Mouse (Mus musculus): ENCODE data around the gene Myb.
"Not testable (repeated sequence)": the region's sequence is repeated elsewhere in the genome, so short reads cannot be mapped to it uniquely, and the experiment has no call there.

Gene Myb

DNA sequence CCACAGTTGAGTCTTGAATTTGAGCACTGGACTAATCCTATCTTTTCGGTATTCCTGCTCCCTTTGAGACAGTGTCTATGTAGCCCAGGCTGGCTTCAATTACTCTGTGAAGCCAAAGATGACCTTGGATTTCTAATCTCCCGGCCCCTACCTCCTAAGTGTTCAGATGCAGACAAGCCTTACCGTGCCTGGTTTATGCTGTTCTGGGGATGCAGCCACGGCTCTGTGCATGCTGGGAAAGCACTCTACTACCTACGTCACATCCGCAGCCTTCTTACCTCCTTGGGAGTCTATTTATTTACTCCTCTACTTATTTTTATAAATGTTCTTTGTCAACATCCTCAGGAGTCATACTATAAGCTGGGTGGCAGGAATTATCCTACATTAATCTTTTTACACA is 7.1 kb upstream of the Myb start:
- DNase-seq = no peak

DNA sequence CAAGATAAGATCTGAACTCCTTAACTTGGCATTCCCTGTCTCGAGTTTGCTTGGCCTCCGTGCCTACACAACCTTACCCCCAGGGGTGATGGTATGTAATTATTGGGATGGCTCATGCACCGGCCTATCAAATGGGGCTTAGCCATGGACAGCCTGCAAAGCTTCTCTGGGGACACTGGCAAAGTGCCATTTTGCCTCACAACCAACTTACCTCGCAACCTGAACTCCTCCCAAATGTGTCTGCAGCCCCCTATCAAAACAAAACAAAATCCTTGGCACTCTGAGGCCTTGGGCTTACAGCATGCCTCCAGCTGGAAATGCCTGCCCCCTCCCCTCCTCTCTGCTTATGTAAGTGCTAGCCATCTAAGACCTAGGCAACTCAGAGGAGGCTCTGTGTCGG is 6.4 kb upstream of the Myb start:
- DNase-seq = no peak

GRCm38 (mm10) chr10:21165411-21165810 is 4.6 kb upstream of the Myb start:
- DNase-seq = no peak

GRCm38 (mm10) chr10:21162124-21162523 is 1.3 kb upstream of the Myb start:
- DNase-seq = no peak

DNA sequence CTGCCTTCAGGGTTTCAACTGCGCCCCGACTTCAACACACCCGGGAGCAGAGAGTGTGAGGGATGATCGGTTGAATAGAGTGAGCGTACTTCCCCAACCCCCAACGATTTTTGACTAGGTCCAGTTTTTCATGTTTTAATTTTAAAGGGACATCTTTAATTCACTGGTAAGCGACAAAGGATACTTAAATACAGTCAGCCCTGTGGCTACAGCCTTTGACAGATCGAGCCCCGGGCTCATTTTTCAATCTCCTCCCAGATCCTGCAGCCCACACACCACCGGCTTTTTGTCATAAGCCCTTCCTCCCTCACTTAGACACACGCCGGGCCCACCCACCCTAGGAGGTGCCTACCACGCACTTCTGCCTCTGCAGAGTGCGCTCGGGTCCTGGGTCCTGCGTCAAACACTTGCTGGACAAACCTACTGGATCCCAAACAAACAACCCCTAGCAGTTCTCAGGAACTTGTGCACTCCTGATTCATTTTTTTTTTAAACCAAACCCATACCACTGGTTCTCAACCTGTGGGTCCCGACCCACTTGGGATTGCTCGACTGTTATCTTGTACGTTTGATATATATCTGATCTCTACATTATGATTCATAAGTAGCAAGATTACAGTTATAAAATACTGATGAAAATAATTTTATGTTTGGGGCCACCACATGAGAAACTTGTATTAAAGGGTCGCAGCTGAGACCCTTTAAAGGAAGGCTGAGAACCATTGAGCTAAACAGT is 743 bp upstream of the Myb start:
- DNase-seq = no peak

GRCm38 (mm10) chr10:21159697-21160394 is 938 bp downstream of the Myb start:
- peak; percentile 18 for DNase-seq

DNA sequence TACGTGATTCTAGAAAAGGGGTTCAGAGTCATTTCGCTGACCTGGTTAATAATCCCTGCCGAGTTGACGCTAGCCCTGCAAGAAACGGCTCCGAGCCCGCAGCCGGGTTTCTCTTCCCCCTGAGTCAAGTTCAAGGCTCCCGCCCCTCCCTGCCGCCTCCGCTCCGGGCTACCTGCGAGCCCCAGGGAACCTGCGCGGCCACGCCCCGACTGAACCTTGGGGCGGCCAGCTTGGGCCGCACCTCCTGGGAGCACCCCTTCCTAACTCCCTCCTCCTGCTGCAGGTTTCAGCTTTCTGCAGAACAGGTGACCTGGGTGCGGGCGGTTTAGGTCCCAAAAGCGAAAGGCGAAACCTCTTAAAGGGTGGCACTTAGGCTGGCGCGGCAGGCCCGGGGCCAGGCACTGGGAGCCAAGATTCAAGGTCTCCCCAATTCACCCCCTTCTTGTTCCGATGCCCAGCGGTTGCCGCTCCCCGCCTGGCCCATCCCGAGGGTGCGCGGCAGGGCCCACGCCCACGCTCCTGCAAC is 1.8 kb downstream of the Myb start:
- DNase-seq = no peak

- DNase-seq = peak; percentile 26
Measured at GRCm38 (mm10) chr10:21158111-21158917, 2.5 kb downstream of the Myb start.

GRCm38 (mm10) chr10:21156953-21157499 is 3.8 kb downstream of the Myb start:
- no peak for DNase-seq

- DNase-seq = no peak
Measured at GRCm38 (mm10) chr10:21156416-21156815, 4.4 kb downstream of the Myb start.

GRCm38 (mm10) chr10:21154927-21155326 is 5.9 kb downstream of the Myb start:
- DNase-seq = no peak

- DNase-seq = no peak
Measured at GRCm38 (mm10) chr10:21153433-21153832, 7.4 kb downstream of the Myb start.

GRCm38 (mm10) chr10:21152812-21153211 is 8.0 kb downstream of the Myb start:
- no peak for DNase-seq

DNA sequence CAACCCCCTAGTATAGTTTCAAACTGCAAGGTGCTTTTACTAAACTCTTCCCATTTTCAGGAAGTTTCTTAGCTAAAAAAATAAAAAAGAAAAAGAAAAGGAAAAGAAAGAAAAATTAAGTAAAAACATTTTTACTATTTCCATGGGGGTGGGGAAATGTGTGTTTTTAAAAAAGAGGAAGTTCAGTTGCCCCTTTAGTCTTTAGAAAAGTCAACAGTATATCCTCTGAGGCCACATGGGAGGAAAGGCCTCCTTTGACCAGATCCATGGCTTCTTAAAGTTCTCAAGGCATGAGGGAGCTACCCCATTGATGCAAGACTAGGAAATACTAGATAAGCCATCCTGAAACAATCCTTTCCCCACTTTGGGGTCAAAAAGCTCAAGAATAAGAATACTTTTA is 9.5 kb downstream of the Myb start:
- DNase-seq = no peak

DNA sequence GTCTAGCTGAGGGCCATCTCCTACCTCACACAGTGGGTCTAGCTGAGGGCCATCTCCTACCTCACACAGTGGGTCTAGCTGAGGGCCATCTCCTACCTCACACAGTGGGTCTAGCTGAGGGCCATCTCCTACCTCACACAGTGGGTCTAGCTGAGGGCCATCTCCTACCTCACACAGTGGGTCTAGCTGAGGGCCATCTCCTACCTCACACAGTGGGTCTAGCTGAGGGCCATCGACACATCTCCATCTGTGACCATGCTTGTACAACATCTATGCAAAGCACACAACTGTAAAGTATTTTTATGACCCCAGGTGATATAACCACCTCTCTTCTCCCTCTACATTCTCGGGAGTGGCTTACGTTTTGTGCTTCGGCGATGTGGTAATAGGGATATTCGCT is 10.8 kb downstream of the Myb start:
- DNase-seq = not testable (repeated sequence)

- no peak for DNase-seq
Measured at GRCm38 (mm10) chr10:21146719-21147118, 14.1 kb downstream of the Myb start.

DNA sequence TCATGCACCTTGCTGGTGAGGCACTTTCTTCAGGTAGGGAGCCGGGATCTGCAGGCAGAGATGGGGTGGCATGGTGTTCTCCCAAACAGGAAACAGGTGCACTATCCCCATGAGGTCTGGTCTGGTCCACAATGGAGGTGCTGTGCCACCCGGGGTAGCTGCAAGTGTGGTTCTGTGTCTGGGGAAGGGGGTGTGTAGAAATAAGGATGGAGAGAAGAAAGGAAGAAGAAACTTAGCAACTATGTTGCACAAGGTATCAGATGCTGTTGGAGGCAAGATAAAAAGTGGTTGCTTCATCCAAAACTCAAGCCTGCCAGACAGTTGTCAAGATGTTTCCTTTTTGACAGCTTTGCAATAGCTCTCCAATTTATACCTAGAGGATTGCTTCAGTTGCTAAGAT is 14.5 kb downstream of the Myb start:
- no peak for DNase-seq

DNA sequence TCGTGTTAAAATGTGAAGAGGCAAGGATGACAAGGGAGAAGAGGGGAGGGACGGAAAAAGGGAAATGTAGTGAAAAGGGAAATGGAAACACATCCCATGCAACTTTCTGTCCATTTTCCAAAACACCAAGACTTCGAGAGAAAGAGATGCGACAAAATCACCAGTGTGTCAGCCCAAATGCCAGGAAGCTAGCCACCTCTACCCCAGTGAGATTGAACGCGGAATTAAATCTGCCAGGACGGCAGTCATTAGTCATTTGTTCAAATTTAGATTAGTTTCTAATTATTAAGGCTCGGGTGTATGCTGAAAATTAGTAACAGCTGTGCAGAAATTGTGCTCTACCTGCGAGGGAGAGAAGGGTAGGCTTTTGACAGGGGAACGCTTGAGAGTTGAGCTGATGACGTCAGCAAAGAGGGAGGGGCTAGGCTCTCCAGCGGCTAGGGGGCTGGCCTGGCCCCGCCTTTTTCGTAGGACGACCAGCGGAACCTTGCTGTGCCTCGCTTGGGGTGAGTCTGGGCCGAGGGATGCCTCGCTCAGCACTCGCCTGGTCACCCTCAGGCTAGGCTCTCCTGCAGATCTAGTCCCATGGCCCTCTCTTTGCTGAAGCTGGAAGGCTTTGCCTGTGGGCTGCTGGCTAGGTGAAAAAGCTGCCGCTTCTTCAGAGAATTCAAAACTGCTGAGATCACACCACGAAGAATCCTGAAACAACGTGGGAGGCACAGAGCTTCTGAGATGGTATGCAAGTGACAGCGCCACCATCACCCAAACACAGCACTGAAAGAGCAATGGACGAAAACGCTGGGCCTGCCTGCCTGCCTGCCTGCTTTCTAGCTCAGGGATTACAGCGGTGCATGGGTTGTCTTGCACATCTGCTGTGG is 15.9 kb downstream of the Myb start:
- peak; percentile 50 for DNase-seq

GRCm38 (mm10) chr10:21135297-21135696 is 25.5 kb downstream of the Myb start:
- no peak for DNase-seq

GRCm38 (mm10) chr10:21130901-21131493 is 29.8 kb downstream of the Myb start:
- DNase-seq = no peak

DNA sequence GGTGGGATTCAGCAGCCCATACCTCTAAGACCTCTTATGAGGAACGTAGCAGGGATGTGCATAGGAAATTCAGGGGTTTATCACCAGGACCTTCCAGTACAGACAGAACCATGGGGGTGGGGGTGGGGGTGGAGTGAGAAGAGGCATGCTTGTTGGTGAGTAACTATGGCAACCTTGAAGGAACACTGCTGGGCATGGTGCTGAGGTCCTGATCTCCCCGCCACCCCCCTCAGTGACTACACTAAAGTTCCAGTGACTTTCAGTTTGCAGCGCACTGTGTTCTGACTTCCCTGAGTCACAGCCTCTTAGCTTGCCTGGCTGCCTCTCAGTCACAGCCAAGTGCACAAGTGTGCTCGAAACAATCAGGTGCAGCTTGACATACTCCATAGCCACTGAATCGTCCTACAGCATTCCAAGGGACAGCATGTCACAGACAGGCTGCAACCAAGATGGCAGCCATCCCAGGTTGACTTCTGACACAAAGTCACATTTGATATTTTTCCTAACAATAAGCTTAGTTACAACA is 32.6 kb downstream of the Myb start:
- DNase-seq = no peak

- DNase-seq = no peak
Measured at GRCm38 (mm10) chr10:21118341-21118740, 42.4 kb downstream of the Myb start.

Data from cerebellum, adult 9-10 months (tissue).